Mouse (Mus musculus) testis, adult 2 months (tissue): ENCODE results near the gene Kat14. TPM values are rescaled to one million over a fixed set of nuclear protein-coding genes. Genes with fewer than 3 reads are reported as not detected.

Experiments used
- H3K27ac ChIP-seq: fragments of 200-500 bp; 2 replicates; pipeline ENCODE4 v1.5.1; 2012; ENCODE audit warnings: low read depth, low read length; ENCODE audit not compliant: control insufficient read depth, insufficient read depth
- H3K27me3 ChIP-seq: fragments of 200-500 bp; 2 replicates; pipeline ENCODE4 v1.6.1; 2012; ENCODE audit warnings: mild to moderate bottlenecking, low read length, moderate library complexity; ENCODE audit not compliant: control insufficient read depth, insufficient read depth
- H3K36me3 ChIP-seq: fragments of 200-500 bp; 2 replicates; pipeline ENCODE4 v1.6.1; 2012; ENCODE audit warnings: mild to moderate bottlenecking, low read length; ENCODE audit not compliant: control insufficient read depth, insufficient read depth
- H3K4me1 ChIP-seq: fragments of 200-500 bp; 2 replicates; pipeline ENCODE4 v1.6.1; 2012; ENCODE audit warnings: low read length; ENCODE audit not compliant: control insufficient read depth, insufficient read depth
- H3K4me3 ChIP-seq: fragments of 200-500 bp; 2 replicates; pipeline ENCODE4 v1.5.1; 2012; ENCODE audit warnings: low read depth, mild to moderate bottlenecking, low read length, moderate library complexity, mixed read lengths; ENCODE audit not compliant: control insufficient read depth
- CTCF ChIP-seq: fragments of 200-500 bp; IDR thresholded peaks from 2 replicates; pipeline ENCODE4 v1.5.1; 2012; ENCODE audit warnings: low read depth, mild to moderate bottlenecking, inconsistent platforms, low read length, moderate library complexity; ENCODE audit not compliant: control insufficient read depth, insufficient read depth, insufficient replicate concordance
- POLR2A ChIP-seq: fragments of 200-500 bp; IDR thresholded peaks from 2 replicates; pipeline ENCODE4 v1.6.1; 2012; ENCODE audit warnings: low read depth, mild to moderate bottlenecking, inconsistent platforms, low read length, moderate library complexity; ENCODE audit not compliant: control insufficient read depth
- polyA plus RNA-seq: library from polyadenylated mRNA; depleted of rRNA; stranded (reverse); fragments of >200 nt; gene quantifications from 2 replicates; pipeline ENCODE4 v1.2.3, GENCODE M21; 2012; rRNA removed

Kat14 gene
- polyA plus RNA-seq, 1 experiment = 6.9 TPM

GRCm38 (mm10) chr2:144452364-144453008 lies 83.7 kb downstream of the Kat14 start:
- TF ChIP-seq POLR2A (no peak), CTCF (no peak; the same call in 1 of the 2 replicates)
- Histone ChIP-seq H3K27ac (no peak overlapping the region), H3K4me1 (no peaks in the 10 kb centered on the region), H3K4me3 (no peak overlapping the region), H3K27me3 (no peaks in the 10 kb centered on the region), H3K36me3 (no peaks in the 10 kb centered on the region)

Other genes starting within 250 kb of the Kat14 start
- gene Mgme1, start 98.3 kb upstream of the Kat14 start, polyA plus RNA-seq = 2.5 and 2.8 TPM in 2 replicates
- gene Snx5, start 98.1 kb upstream of the Kat14 start, polyA plus RNA-seq = 12.9 and 13.3 TPM in 2 replicates
- 62.9 and 89.3 TPM in 2 replicates for gene Ovol2, start 36.8 kb upstream of the Kat14 start, polyA plus RNA-seq
- gene Pet117, start within 50 bp of the Kat14 start, polyA plus RNA-seq = not detected in 2 replicates
- 5.1 and 6.2 TPM in 2 replicates for gene Dzank1, start 158.4 kb downstream of the Kat14 start, polyA plus RNA-seq
- gene Polr3f, start 158.7 kb downstream of the Kat14 start, polyA plus RNA-seq = 7.4 TPM in 2 replicates
- gene Rbbp9, start 181.9 kb downstream of the Kat14 start, polyA plus RNA-seq = 2.9 and 3.1 TPM in 2 replicates
- 37.1 and 37.4 TPM in 2 replicates for gene Sec23b, start 187.2 kb downstream of the Kat14 start, polyA plus RNA-seq
- 2.3 and 2.7 TPM in 2 replicates for gene Smim26, start 225.1 kb downstream of the Kat14 start, polyA plus RNA-seq
- gene Dtd1, start 230.9 kb downstream of the Kat14 start, polyA plus RNA-seq = 11.2 and 11.8 TPM in 2 replicates